Mouse (Mus musculus) forebrain, embryonic 14.5 days (tissue): ENCODE data around the gene Aicda. TPM values are rescaled to one million over a fixed set of nuclear protein-coding genes. Genes with fewer than 3 reads are reported as not detected.

Source experiments
- ATAC-seq: fragments of 200-750 bp; cut with Nextera tagmentation; 2 replicates; pipeline ENCODE4 v1.8.0; 2017; ENCODE audit warnings: mild to moderate bottlenecking, moderate library complexity
- DNase-seq: peaks from one replicate; pipeline ENCODE4 v3.0.0-alpha.2; 2015; ENCODE audit warnings: low spot score
- H3K27ac ChIP-seq: fragments of 300-500 bp; sonication (generic); 2 replicates; pipeline ENCODE4 v1.5.1; 2014; ENCODE audit warnings: low read depth, mild to moderate bottlenecking, control low read depth, low read length, moderate library complexity
- H3K27me3 ChIP-seq: fragments of 300-500 bp; sonication (generic); replicated peaks from 2 replicates; pipeline ENCODE4 v1.6.1; 2014; ENCODE audit warnings: low read length, control low read depth, mixed read lengths; ENCODE audit not compliant: control insufficient read depth, insufficient read depth
- H3K36me3 ChIP-seq: fragments of 300-500 bp; sonication (generic); 2 replicates; pipeline ENCODE4 v1.6.1; 2014; ENCODE audit warnings: low read length, control low read depth; ENCODE audit not compliant: control insufficient read depth, insufficient read depth
- H3K4me1 ChIP-seq: fragments of 300-500 bp; sonication (generic); 2 replicates; pipeline ENCODE4 v1.6.1; 2014; ENCODE audit warnings: antibody characterized with exemption, low read length, control low read depth; ENCODE audit not compliant: control insufficient read depth, insufficient read depth
- H3K4me2 ChIP-seq: fragments of 300-500 bp; sonication (generic); 2 replicates; pipeline ENCODE4 v1.6.1; 2014; ENCODE audit warnings: mild to moderate bottlenecking, control low read depth, low read length
- H3K4me3 ChIP-seq: fragments of 300-500 bp; sonication (generic); 2 replicates; pipeline ENCODE4 v1.5.1; 2014; ENCODE audit warnings: low read depth, low read length, control low read depth
- H3K9ac ChIP-seq: fragments of 300-500 bp; sonication (generic); 2 replicates; pipeline ENCODE4 v1.6.1; 2014; ENCODE audit warnings: mild to moderate bottlenecking, low read length, control low read depth, moderate library complexity
- H3K9me3 ChIP-seq: fragments of 300-500 bp; sonication (generic); replicated peaks from 2 replicates; pipeline ENCODE4 v1.6.1; 2016; ENCODE audit warnings: low read length, control low read depth, mixed read lengths; ENCODE audit not compliant: control insufficient read depth
- WGBS: fragments of 180-500 bp; shearing (Covaris S2); extraction: QIAGEN DNeasy Blood & Tissue Kit; methylation state at CpG from one replicate; pipeline ENCODE4 v1.1.7; 2014; 5-methylcytosine and 5-hydroxymethylcytosine counted together
- polyA plus RNA-seq: library from polyadenylated mRNA; unstranded; fragments of >200 nt; fragmentation: Nextera tagmentation; extraction: Ambion mirVana; gene quantifications from 2 replicates; pipeline ENCODE4 v1.2.1, GENCODE M21; 2014

Aicda gene
- polyA plus RNA-seq, 1 experiment from 2014 or later, result 0.52 TPM

DNA sequence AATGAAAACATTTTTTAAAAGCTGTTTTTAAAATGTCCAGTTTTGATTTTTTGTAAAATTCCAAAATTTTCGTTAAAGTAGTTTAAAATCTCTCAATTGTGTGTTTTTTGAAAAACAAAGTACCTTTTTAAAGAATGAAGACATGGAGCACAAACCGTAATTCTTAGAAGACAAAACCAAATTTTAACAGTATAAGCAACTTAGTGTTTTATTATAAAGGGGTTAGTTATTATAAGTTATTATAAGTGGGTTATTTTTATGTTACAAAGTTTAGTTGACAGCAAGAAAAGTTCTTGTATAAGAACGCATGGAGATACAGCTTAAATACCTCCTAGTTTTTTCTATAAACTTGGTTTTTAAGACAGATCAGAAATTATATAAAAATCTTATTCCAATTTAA, 48.0 kb downstream of the Aicda start:
- Histone ChIP-seq H3K9me3 (no peaks in the 10 kb centered on the region), H3K27ac (no peak overlapping the region), H3K4me3 (no peak overlapping the region), H3K4me1 (no peaks in the 10 kb centered on the region), H3K9ac (peak overlapping the region; percentile 57), H3K27me3 (no peaks in the 10 kb centered on the region), H3K36me3 (no peaks in the 10 kb centered on the region), H3K4me2 (peak overlapping the region; percentile 54)
- 85% methylated on average over 3 of the region's 3 CpGs for WGBS
- DNase-seq (no peak), ATAC-seq (no peak)

DNA sequence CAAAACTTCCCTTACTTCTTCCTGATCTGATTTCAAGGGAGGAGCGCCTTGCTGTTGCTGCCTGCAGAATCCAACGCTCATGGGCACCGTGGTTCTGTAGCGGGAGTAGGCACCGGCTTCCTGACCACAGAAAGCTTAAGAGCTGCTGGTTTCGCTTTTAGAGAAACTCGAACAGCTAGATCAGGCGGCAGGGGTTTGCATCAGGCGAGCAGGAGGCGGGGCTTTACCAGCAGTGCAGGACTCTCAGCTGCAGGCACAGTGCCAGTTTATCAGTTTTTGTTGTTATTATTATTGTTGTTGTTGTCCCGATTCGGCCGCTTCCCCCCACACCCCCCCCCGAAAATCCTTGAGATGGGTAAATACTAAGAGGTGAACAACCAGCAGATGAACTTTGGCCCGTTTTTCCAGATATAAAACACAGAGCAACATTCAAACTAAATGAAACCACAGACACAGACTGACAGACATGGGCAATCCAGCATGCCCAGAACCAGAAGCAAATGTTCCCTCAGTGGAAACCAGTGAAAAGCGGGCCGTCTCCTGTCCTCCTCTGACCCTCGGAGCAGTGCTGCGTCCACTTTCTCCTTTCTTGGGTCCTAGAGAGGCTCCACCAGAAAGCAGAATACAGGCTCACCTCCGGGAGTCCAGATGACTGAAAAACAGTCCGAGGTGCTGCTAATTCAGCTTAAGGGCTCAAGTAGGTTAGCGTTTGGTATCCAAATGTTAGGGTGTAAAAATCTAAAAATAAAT, 48.8 kb downstream of the Aicda start, which contains the start of gene Apobec1:
Gene Apobec1 (minus strand): TSS at position 203 of the 750 bp plus-strand sequence.
- peak within 1 kb of the TSS; percentile 36 for H3K4me3 ChIP-seq
- no peak within 1 kb of the TSS for H3K27ac ChIP-seq
- H3K27me3 ChIP-seq, result no peaks in the 10 kb centered on the region
- peak within 1 kb of the TSS; percentile 57 for H3K9ac ChIP-seq
- H3K4me2 ChIP-seq, result peak within 1 kb of the TSS; percentile 54
- DNase-seq (peak; percentile 80), ATAC-seq (peak; percentile 79)
- no peaks in the 10 kb centered on the region for H3K4me1 ChIP-seq
- WGBS, result 8% methylated on average over 22 of the region's 22 CpGs
- no peaks in the 10 kb centered on the region for H3K36me3 ChIP-seq
- H3K9me3 ChIP-seq, result no peaks in the 10 kb centered on the region

DNA sequence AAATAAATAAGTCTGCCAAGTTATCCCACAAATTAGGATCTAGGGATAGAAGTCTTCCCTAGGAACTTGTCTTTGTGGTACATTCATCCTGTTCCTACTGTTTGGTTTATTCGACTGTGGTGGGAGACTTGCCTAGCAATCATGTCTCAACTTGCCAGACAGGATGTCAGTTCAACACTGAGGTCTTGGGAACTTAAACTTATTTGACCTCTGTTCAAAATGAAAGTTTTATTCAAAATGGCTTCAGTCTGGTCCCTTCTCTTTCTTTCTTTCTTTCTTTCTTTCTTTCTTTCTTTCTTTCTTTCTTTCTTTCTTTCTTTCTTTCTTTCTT, 49.4 kb downstream of the Aicda start:
- WGBS, result 60% methylated on average over 1 of the region's 1 CpGs
- no peaks in the 10 kb centered on the region for H3K36me3 ChIP-seq
- ATAC-seq (no peak), DNase-seq (no peak)
- peak overlapping the region; percentile 54; the same call in 1 of the 2 replicates for H3K4me2 ChIP-seq
- no peaks in the 10 kb centered on the region for H3K9me3 ChIP-seq
- no peaks in the 10 kb centered on the region for H3K27me3 ChIP-seq
- H3K4me3 ChIP-seq, result peak overlapping the region; percentile 36; the same call in 1 of the 2 replicates
- no peak overlapping the region for H3K9ac ChIP-seq
- no peaks in the 10 kb centered on the region for H3K4me1 ChIP-seq
- no peak overlapping the region for H3K27ac ChIP-seq

DNA sequence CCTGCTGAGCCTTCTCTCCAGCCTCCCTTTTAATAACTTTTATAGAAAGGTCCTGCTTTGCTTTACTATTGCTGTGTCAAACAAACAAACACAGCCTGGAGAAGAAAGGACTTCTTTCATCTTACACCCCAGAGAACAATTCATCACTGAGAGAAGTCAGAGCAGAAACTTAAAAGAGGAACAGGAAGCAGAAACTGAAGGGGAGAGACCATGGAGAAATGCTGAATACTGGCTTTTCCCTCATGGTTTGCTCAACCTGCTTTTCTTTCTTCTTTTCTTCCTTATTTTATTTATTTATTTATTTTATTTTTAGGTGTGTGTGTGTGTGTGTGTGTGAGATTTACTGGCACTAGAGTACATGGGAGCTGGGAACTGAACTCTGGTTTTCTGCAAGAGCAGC, 50.7 kb downstream of the Aicda start:
- Histone ChIP-seq H3K36me3 (no peaks in the 10 kb centered on the region), H3K4me1 (no peaks in the 10 kb centered on the region), H3K4me3 (no peak overlapping the region), H3K9me3 (no peaks in the 10 kb centered on the region), H3K9ac (no peak overlapping the region), H3K27me3 (no peaks in the 10 kb centered on the region), H3K4me2 (no peak overlapping the region), H3K27ac (no peak overlapping the region)
- DNase-seq, result no peak
- no peak for ATAC-seq

DNA sequence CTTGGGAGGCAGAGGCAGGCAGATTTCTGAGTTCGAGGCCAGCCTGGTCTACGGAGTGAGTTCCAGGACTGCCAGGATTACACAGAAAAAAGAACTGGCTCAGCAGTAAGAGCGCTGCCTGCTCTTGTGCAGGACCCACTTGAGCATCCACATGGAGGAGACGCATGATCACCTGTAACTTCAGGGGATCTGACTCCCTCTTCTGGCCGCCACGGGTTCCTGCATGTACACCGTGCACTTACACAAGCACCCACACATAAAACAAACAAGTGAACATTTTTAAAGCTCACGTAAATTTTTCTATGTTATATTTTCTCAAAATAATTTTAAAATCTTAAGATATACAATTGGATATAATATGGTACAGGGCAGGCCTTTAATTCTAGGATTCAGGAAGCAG, 51.9 kb downstream of the Aicda start:
- Histone ChIP-seq H3K4me1 (no peaks in the 10 kb centered on the region), H3K27ac (no peak overlapping the region), H3K9ac (no peak overlapping the region), H3K4me2 (no peak overlapping the region), H3K36me3 (no peaks in the 10 kb centered on the region), H3K27me3 (no peaks in the 10 kb centered on the region), H3K4me3 (no peak overlapping the region), H3K9me3 (no peaks in the 10 kb centered on the region)
- DNase-seq (no peak), ATAC-seq (no peak)
- 93% methylated on average over 8 of the region's 8 CpGs for WGBS

DNA sequence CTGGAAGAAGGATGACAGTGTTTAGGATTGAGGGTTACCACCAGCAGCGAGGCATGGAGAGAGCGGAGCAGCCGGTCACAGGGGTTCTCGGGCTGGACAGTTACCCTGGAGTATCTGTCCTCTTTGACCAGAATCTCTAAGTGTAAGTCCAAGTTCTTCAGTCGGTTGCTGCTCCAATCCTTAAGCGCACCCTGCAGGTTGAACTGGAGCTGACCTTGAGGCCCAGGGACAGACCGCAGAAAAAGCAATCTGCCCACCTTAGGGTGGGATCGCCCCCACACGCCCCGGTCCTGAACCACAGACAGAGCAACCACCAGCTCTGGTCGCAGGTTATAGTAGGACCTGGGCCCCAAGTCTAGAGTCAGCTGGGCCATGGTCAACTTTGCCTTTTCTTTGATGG, 53.1 kb downstream of the Aicda start:
- H3K4me3 ChIP-seq, result no peak overlapping the region
- H3K36me3 ChIP-seq, result no peaks in the 10 kb centered on the region
- DNase-seq (no peak), ATAC-seq (no peak)
- WGBS, result 95% methylated on average over 11 of the region's 11 CpGs
- no peak overlapping the region for H3K4me2 ChIP-seq
- no peaks in the 10 kb centered on the region for H3K9me3 ChIP-seq
- no peak overlapping the region for H3K9ac ChIP-seq
- H3K27ac ChIP-seq, result no peak overlapping the region
- no peaks in the 10 kb centered on the region for H3K27me3 ChIP-seq
- no peaks in the 10 kb centered on the region for H3K4me1 ChIP-seq

DNA sequence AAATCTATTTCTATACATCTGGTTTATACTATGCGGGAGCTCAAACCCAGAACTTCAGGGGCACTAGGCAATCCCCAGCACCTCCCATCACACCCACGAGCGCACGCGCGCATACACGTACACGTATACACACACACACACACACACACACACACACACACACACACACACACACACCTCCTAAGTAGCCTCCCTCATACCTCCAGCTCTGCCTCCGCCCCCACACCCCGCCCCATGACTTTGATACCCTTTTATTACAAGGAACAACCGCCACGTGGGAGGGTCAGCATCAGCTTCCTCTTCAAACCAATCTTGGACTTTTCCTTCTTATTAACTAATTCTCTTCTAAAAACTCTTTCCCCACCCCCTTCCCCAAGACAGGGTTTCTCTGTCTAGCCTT, 54.1 kb downstream of the Aicda start:
- Histone ChIP-seq H3K9ac (no peak overlapping the region), H3K4me2 (no peak overlapping the region), H3K4me1 (no peaks in the 10 kb centered on the region), H3K9me3 (no peaks in the 10 kb centered on the region), H3K4me3 (no peak overlapping the region), H3K36me3 (no peaks in the 10 kb centered on the region), H3K27ac (no peak overlapping the region), H3K27me3 (no peaks in the 10 kb centered on the region)
- ATAC-seq, result no peak
- 88% methylated on average over 12 of the region's 12 CpGs for WGBS
- no peak for DNase-seq

DNA sequence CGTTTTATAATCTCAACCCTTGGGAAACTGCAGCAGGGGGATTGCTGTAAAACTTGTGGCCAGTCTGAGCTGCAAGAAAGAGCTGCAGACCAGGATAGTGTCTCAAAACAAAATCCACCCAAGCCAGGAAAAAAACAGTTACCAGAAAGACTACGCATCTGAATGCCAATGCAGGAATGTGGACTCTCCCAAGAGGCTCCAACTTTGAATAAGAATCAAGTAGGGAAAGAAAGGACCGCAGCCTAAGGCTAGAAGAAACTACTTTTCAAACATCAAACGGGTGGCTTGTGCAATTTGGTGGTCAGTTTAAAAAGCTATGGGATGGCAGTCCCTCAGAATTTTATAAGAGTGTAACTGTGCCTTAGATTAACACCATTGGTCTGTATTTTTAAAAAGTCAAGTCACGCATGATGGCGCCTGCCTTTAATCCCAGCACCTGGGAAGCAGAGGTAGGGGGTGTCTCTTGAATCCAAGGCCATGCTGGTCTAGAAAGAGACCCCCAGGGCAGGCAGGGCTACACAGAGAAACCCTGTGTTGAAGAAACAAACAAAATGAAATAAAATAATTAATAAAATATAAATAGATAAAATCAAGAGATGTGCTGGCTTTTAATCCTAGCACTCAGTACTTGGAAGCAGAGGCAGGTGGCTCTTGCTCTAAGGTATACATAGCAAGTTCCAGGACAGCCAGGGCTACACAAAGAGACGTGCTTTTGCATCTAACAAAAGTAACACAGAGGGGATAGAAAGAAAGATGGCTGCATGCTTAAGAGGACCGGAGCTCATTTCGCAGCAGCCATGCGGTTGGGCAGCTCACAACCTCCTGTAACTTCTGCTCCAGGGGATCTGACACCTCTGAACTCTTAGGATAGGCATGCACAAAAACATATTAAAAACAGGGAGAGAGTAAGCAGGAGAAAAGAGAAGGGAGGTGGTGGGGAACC, 55.1 kb downstream of the Aicda start:
- no peaks in the 10 kb centered on the region for H3K27me3 ChIP-seq
- H3K27ac ChIP-seq, result no peak overlapping the region
- no peak overlapping the region for H3K4me2 ChIP-seq
- DNase-seq (no peak), ATAC-seq (no peak)
- H3K36me3 ChIP-seq, result no peaks in the 10 kb centered on the region
- no peaks in the 10 kb centered on the region for H3K4me1 ChIP-seq
- no peak overlapping the region for H3K9ac ChIP-seq
- WGBS, result 74% methylated on average over 10 of the region's 10 CpGs
- H3K4me3 ChIP-seq, result no peak overlapping the region
- no peaks in the 10 kb centered on the region for H3K9me3 ChIP-seq

DNA sequence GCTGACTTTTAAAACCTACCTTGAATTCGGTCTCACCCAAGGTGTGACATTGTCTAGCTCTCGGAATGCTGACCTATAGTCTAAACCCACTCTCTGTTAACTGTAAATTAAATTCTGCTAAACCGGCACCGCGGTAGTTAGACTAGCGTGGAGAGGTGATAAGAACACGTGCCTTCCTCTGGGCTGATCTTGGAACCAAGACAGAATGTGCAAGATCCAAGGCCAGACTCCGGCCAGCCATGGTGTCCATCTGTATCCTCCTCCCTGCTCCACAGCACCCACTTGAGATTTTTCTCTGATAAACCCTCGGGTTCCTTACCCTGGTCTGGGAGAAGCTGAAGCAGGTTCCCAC, 55.8 kb downstream of the Aicda start:
- Histone ChIP-seq H3K4me3 (no peak overlapping the region), H3K9me3 (no peaks in the 10 kb centered on the region), H3K27ac (no peak overlapping the region), H3K36me3 (no peaks in the 10 kb centered on the region), H3K4me2 (no peak overlapping the region), H3K27me3 (no peaks in the 10 kb centered on the region), H3K4me1 (no peaks in the 10 kb centered on the region), H3K9ac (no peak overlapping the region)
- DNase-seq, result no peak
- no peak for ATAC-seq
- 81% methylated on average over 9 of the region's 9 CpGs for WGBS
